Mouse (Mus musculus) c-Kit-positive CD71-positive TER-119-positive erythroid progenitor cells, embryonic 14.5 days (primary cell): ENCODE measurements at regions not wholly inside any gene's neighbourhood (a gene's known extent, or its start where the extent isn't known, plus 50 kb on each side); places are given as distances from the start of the nearest gene placed in this dataset.

Source experiments
- DNase-seq: peaks from one replicate; pipeline ENCODE4 v3.0.0-alpha.2; 2013; ENCODE audit warnings: low spot score

GRCm38 (mm10) chr13:101216897-101217480 is 383.8 kb upstream of the Slc30a5 start:
- DNase-seq, result no peak

- DNase-seq, result no peak
These were observed 383.2 kb upstream of the Slc30a5 start for GRCm38 (mm10) chr13:101216421-101216820.

- no peak for DNase-seq
These were observed 382.6 kb upstream of the Slc30a5 start for GRCm38 (mm10) chr13:101215792-101216221.

GRCm38 (mm10) chr13:101215131-101215641 is 382.0 kb upstream of the Slc30a5 start:
- no peak for DNase-seq

GRCm38 (mm10) chr13:101214094-101214493 is 380.9 kb upstream of the Slc30a5 start:
- DNase-seq, result no peak

GRCm38 (mm10) chr13:101213121-101213916 is 380.1 kb upstream of the Slc30a5 start:
- no peak for DNase-seq

GRCm38 (mm10) chr13:101212341-101212895 is 379.2 kb upstream of the Slc30a5 start:
- no peak for DNase-seq

GRCm38 (mm10) chr13:101208788-101209187 is 375.6 kb upstream of the Slc30a5 start:
- DNase-seq, result no peak

- DNase-seq, result no peak
These were observed 370.2 kb upstream of the Slc30a5 start for GRCm38 (mm10) chr13:101203463-101203862.

GRCm38 (mm10) chr13:101202565-101203313 is 369.5 kb upstream of the Slc30a5 start:
- no peak for DNase-seq

- no peak for DNase-seq
These were observed 357.1 kb upstream of the Slc30a5 start for GRCm38 (mm10) chr13:101190249-101190830.

- no peak for DNase-seq
These were observed 349.2 kb upstream of the Slc30a5 start for GRCm38 (mm10) chr13:101182387-101182786.

- DNase-seq, result no peak
These were observed 341.9 kb upstream of the Slc30a5 start for GRCm38 (mm10) chr13:101175017-101175689.

GRCm38 (mm10) chr13:101161768-101162167 is 328.5 kb upstream of the Slc30a5 start:
- no peak for DNase-seq

- DNase-seq, result no peak
These were observed 326.7 kb upstream of the Slc30a5 start for GRCm38 (mm10) chr13:101159878-101160277.

GRCm38 (mm10) chr13:101153760-101154159 is 320.5 kb upstream of the Slc30a5 start:
- DNase-seq, result no peak

GRCm38 (mm10) chr13:101142761-101143160 is 309.5 kb upstream of the Slc30a5 start:
- no peak for DNase-seq

- DNase-seq, result no peak
These were observed 309.0 kb upstream of the Slc30a5 start for GRCm38 (mm10) chr13:101142104-101142735.

GRCm38 (mm10) chr13:101129466-101129865 is 296.2 kb upstream of the Slc30a5 start:
- DNase-seq, result no peak

- DNase-seq, result no peak
These were observed 294.6 kb upstream of the Slc30a5 start for GRCm38 (mm10) chr13:101127808-101128207.

- no peak for DNase-seq
These were observed 294.0 kb upstream of the Slc30a5 start for GRCm38 (mm10) chr13:101127262-101127661.
